Mouse (Mus musculus): ENCODE data around the gene S1pr5. TPM values are rescaled to one million over a fixed set of nuclear protein-coding genes. Genes with fewer than 3 reads are reported as not detected.
A peak's percentile ranks its signal among the peaks of the same experiment; 100 is the strongest.

Gene S1pr5
- polyA plus RNA-seq, 1 experiment from 2014 or later = 0.18 TPM

DNA sequence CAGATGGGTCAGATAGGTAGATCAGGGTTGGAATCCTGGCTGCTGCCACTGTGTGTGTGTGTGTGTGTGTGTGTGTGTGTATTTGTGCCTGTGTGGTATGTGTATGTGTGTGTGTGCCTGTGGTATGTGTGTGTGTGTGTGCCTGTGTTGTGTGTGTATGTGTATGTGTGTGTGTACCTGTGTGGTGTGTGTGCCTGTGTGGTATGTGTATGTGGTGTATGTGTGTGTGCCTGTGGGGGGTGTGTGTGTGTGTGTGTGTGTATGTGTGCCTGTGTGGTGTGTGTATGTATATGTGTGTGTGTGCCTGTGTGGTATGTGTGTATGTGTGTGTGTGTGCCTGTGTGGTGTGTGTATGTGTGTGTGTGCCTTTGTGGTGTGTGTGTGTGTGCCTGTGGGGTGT is 6.4 kb upstream of the S1pr5 start:
- no peak overlapping the region for H3K4me3 ChIP-seq (ENCODE audit: control insufficient read depth in 1 of 2, insufficient read depth in 1 of 2, low read depth in 1 of 2, low read length in 2 of 2)
- no peaks in the 10 kb centered on the region for H3K9me3 ChIP-seq (ENCODE audit: control insufficient read depth, low read length)
- no peak overlapping the region for H3K9ac ChIP-seq (ENCODE audit: low read length)
- 0 out of 4 replicates have a peak, but pooled peaks cover 0 to 4% of the 10 kb centered on the region in 2 experiments for H3K4me1 ChIP-seq (ENCODE audit: control insufficient read depth in 2 of 2, insufficient read depth in 2 of 2, low read length in 2 of 2)
- H3K27ac ChIP-seq (replicated peaks in 1 of 2; ENCODE audit: control insufficient read depth in 1 of 2, insufficient read depth in 1 of 2, low read depth in 2 of 2, low read length in 2 of 2) = no peak overlapping the region
- no peak overlapping the region for H3K4me2 ChIP-seq (ENCODE audit: low read length)
- ATAC-seq (ENCODE audit: insufficient number of reproducible peaks, insufficient read depth, low FRiP score, low read depth) = no peak
- H3K36me3 ChIP-seq (ENCODE audit: control insufficient read depth, insufficient read depth, low read length) = no peaks in the 10 kb centered on the region
- H3K27me3 ChIP-seq (ENCODE audit: control insufficient read depth, insufficient read depth, low read length) = peaks cover 22% of the 10 kb centered on the region

DNA sequence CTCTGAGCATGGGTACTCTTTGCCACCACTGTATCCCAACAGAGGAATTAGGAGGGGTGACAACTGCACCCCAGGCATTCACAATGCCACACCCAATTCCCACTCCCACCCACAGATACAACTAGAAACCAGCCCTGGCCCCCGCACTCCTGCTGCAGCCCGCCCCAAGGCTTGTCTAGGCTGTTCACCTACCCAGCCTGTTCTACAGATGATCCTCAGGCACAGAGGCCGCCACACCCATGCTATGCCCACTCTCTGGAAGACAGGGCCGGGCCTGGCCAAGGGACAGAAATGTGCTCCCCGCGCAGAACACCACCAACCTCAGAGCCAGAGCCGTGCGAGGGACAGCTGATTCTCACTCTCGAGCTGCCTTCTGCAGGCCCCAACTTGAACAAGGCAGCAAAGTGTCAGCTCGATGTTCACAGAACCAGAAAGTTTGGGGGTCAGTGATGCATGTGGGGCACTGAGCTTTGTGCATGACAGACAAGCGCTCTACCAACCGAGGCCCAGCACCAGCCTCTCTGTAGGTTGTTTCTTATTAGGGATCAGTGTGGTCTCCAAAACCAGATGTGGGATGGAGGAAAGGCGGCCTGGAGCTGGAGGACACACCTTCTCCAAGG is 3.0 kb upstream of the S1pr5 start:
- Histone ChIP-seq H3K36me3 (ENCODE audit: control insufficient read depth, insufficient read depth, low read length) (no peaks in the 10 kb centered on the region), H3K27ac (replicated peaks in 1 of 2; ENCODE audit: control insufficient read depth in 1 of 2, insufficient read depth in 1 of 2, low read depth in 2 of 2, low read length in 2 of 2) (no peak overlapping the region), H3K4me1 (ENCODE audit: control insufficient read depth in 2 of 2, insufficient read depth in 2 of 2, low read length in 2 of 2) (0 out of 4 replicates have a peak, but pooled peaks cover 0 to 10% of the 10 kb centered on the region in 2 experiments), H3K27me3 (ENCODE audit: control insufficient read depth, insufficient read depth, low read length) (peaks cover 52% of the 10 kb centered on the region), H3K9ac (ENCODE audit: low read length) (no peak overlapping the region), H3K9me3 (ENCODE audit: control insufficient read depth, low read length) (no peaks in the 10 kb centered on the region), H3K4me3 (ENCODE audit: control insufficient read depth in 1 of 2, insufficient read depth in 1 of 2, low read depth in 1 of 2, low read length in 2 of 2) (no peak overlapping the region), H3K4me2 (ENCODE audit: low read length) (no peak overlapping the region)
- ATAC-seq (ENCODE audit: insufficient number of reproducible peaks, insufficient read depth, low FRiP score, low read depth) = no peak
- WGBS = 58% methylated on average over 13 of the region's 13 CpGs

DNA sequence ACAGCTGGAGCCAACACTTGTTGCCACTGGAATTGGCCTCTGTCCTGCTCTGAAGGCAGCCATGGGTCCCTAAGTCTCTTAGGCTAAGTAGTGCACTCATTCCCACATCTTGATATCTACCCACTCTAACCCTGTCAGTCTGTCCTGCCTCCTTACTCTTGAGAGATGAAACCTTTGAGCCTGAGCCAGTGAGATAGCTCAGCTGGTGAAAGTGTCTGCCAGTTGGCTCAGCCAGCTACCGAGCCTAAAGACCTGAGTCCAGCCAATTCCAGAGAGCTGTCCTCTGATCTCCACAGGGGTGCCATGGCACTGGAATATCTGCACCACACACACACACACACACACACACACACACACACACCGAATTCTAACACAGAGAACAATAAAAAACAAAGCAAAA is 2.3 kb upstream of the S1pr5 start:
- ATAC-seq (ENCODE audit: insufficient number of reproducible peaks, insufficient read depth, low FRiP score, low read depth) = no peak
- Histone ChIP-seq H3K9me3 (ENCODE audit: control insufficient read depth, low read length) (no peaks in the 10 kb centered on the region), H3K4me1 (ENCODE audit: control insufficient read depth in 2 of 2, insufficient read depth in 2 of 2, low read length in 2 of 2) (0 out of 4 replicates have a peak, but pooled peaks cover 0 to 10% of the 10 kb centered on the region in 2 experiments), H3K36me3 (ENCODE audit: control insufficient read depth, insufficient read depth, low read length) (no peaks in the 10 kb centered on the region), H3K4me3 (ENCODE audit: control insufficient read depth in 1 of 2, insufficient read depth in 1 of 2, low read depth in 1 of 2, low read length in 2 of 2) (no peak overlapping the region), H3K4me2 (ENCODE audit: low read length) (no peak overlapping the region), H3K27ac (replicated peaks in 1 of 2; ENCODE audit: control insufficient read depth in 1 of 2, insufficient read depth in 1 of 2, low read depth in 2 of 2, low read length in 2 of 2) (no peak overlapping the region), H3K9ac (ENCODE audit: low read length) (no peak overlapping the region), H3K27me3 (ENCODE audit: control insufficient read depth, insufficient read depth, low read length) (peaks cover 59% of the 10 kb centered on the region)
- 42% methylated on average over 2 of the region's 2 CpGs for whole genome bisulfite sequencing

DNA sequence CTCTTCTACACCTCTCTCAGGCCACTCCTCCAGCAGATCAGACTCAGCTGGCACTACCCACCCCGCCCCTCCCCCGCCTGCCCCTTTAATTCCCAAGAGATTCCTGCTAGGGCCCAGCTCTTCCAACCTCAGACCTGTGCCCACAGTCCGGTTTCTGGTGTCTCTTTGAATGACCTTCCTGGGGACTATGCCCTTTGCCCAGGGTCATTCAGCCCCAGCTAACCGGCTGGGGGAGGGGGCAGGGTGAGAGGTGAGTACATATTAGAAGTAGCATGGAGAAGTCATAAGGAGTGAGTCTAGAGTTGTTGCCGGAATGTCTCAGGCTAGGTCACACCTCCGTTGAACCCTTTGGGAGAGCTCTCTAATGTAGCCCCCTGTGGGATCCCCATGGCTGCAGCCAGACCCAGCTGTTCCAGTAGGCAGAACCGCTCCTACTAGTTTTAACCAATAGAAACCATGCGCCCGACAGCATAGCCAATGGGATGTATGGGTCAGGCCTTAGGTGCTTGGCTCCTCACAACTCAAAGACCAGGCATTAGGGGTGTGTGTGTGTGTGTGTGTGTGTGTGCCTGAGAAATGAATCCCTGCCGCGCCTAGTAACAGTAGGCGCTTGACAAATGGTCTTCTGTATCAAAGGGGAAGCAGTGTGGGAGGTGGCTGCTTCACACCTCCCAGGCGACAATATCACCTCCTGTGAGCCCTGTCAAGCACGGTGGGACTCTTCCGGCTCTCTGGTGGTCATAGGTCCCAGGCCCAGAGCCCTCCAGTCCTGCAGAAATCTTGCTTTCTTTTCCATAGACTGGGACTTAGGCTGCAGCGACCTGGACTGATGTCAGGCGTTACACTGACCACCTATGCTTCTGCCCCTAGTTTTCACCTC is 1.6 kb upstream of the S1pr5 start:
- 0 out of 2 replicates have a peak, but pooled peaks have one; percentile 33 for ATAC-seq (ENCODE audit: insufficient number of reproducible peaks, insufficient read depth, low FRiP score, low read depth)
- Histone ChIP-seq H3K27me3 (ENCODE audit: control insufficient read depth, insufficient read depth, low read length) (peaks cover 66% of the 10 kb centered on the region), H3K4me1 (ENCODE audit: control insufficient read depth in 2 of 2, insufficient read depth in 2 of 2, low read length in 2 of 2) (0 out of 4 replicates have a peak, but pooled peaks cover 0 to 12% of the 10 kb centered on the region in 2 experiments), H3K9me3 (ENCODE audit: control insufficient read depth, low read length) (no peaks in the 10 kb centered on the region), H3K4me2 (ENCODE audit: low read length) (no peak overlapping the region), H3K4me3 (ENCODE audit: control insufficient read depth in 1 of 2, insufficient read depth in 1 of 2, low read depth in 1 of 2, low read length in 2 of 2) (no peak overlapping the region), H3K36me3 (ENCODE audit: control insufficient read depth, insufficient read depth, low read length) (no peaks in the 10 kb centered on the region), H3K27ac (replicated peaks in 1 of 2; ENCODE audit: control insufficient read depth in 1 of 2, insufficient read depth in 1 of 2, low read depth in 2 of 2, low read length in 2 of 2) (no peak overlapping the region), H3K9ac (ENCODE audit: low read length) (no peak overlapping the region)
- WGBS = 19% methylated on average over 17 of the region's 17 CpGs

DNA sequence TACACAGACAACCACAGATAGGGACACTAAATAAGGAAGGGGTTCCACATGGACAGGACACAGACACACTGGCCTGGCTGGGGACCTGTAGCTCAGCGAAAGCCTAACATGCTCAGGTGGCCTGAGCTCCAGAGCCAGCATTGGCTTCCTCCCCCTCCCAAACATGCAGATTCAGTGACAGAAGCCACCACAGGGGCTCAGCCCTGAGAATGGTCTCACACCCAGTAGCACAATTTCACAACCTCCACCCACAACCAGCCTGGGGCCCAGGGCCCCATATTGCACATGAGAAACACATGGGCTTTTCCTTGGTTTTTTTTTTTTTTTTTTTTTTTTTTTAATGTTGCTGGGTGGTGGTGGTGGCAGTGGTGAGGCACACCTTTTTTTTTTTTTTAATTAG is 1.9 kb downstream of the S1pr5 start:
- Histone ChIP-seq H3K4me3 (ENCODE audit: control insufficient read depth in 1 of 2, insufficient read depth in 1 of 2, low read depth in 1 of 2, low read length in 2 of 2) (no peak overlapping the region), H3K27ac (replicated peaks in 1 of 2; ENCODE audit: control insufficient read depth in 1 of 2, insufficient read depth in 1 of 2, low read depth in 2 of 2, low read length in 2 of 2) (no peak overlapping the region), H3K36me3 (ENCODE audit: control insufficient read depth, insufficient read depth, low read length) (no peaks in the 10 kb centered on the region), H3K4me1 (ENCODE audit: control insufficient read depth in 2 of 2, insufficient read depth in 2 of 2, low read length in 2 of 2) (peaks cover 0 to 19% of the 10 kb centered on the region in 2 experiments; a peak in 2 of 4 replicates), H3K27me3 (ENCODE audit: control insufficient read depth, insufficient read depth, low read length) (peaks cover 82% of the 10 kb centered on the region), H3K9me3 (ENCODE audit: control insufficient read depth, low read length) (0 out of 2 replicates have a peak, but pooled peaks cover 2% of the 10 kb centered on the region), H3K4me2 (ENCODE audit: low read length) (no peak overlapping the region), H3K9ac (ENCODE audit: low read length) (no peak overlapping the region)
- 90% methylated on average over 1 of the region's 1 CpGs for WGBS
- ATAC-seq (ENCODE audit: insufficient number of reproducible peaks, insufficient read depth, low FRiP score, low read depth) = no peak

DNA sequence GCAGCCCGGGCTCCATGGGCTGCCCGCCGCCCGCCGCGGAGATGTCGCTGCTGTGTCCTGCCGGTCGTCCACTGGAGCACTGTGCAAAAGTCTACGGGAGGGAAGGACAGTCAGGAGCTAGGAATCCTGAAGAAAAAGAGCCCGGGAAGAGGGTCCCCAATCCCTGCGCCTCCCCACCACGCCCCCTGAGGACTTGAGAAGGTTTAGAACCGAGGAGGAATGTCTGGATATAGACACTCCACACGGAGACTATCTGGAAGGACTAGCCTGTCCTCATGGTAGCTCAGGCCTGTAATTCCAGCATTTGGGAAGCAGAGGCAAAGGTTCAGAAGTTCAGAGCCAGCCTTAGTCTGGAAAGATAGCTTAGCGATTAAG is 3.1 kb downstream of the S1pr5 start:
- H3K36me3 ChIP-seq (ENCODE audit: control insufficient read depth, insufficient read depth, low read length) = no peaks in the 10 kb centered on the region
- peak overlapping the region; percentile 39 to 52 for H3K4me3 ChIP-seq (ENCODE audit: control insufficient read depth in 1 of 2, insufficient read depth in 1 of 2, low read depth in 1 of 2, low read length in 2 of 2)
- 0 out of 2 replicates have a peak, but pooled peaks cover 2% of the 10 kb centered on the region for H3K9me3 ChIP-seq (ENCODE audit: control insufficient read depth, low read length)
- H3K27ac ChIP-seq (replicated peaks in 1 of 2; ENCODE audit: control insufficient read depth in 1 of 2, insufficient read depth in 1 of 2, low read depth in 2 of 2, low read length in 2 of 2) = no peak overlapping the region
- H3K9ac ChIP-seq (ENCODE audit: low read length) = peak overlapping the region; percentile 58
- peak; percentile 5; the same call in 1 of the 2 replicates for ATAC-seq (ENCODE audit: insufficient number of reproducible peaks, insufficient read depth, low FRiP score, low read depth)
- H3K4me2 ChIP-seq (ENCODE audit: low read length) = peak overlapping the region; percentile 95
- WGBS = 2% methylated on average over 16 of the region's 16 CpGs
- H3K4me1 ChIP-seq (ENCODE audit: control insufficient read depth in 2 of 2, insufficient read depth in 2 of 2, low read length in 2 of 2) = peaks cover 0 to 18% of the 10 kb centered on the region in 2 experiments; a peak in 2 of 4 replicates
- H3K27me3 ChIP-seq (ENCODE audit: control insufficient read depth, insufficient read depth, low read length) = peaks cover 70% of the 10 kb centered on the region

DNA sequence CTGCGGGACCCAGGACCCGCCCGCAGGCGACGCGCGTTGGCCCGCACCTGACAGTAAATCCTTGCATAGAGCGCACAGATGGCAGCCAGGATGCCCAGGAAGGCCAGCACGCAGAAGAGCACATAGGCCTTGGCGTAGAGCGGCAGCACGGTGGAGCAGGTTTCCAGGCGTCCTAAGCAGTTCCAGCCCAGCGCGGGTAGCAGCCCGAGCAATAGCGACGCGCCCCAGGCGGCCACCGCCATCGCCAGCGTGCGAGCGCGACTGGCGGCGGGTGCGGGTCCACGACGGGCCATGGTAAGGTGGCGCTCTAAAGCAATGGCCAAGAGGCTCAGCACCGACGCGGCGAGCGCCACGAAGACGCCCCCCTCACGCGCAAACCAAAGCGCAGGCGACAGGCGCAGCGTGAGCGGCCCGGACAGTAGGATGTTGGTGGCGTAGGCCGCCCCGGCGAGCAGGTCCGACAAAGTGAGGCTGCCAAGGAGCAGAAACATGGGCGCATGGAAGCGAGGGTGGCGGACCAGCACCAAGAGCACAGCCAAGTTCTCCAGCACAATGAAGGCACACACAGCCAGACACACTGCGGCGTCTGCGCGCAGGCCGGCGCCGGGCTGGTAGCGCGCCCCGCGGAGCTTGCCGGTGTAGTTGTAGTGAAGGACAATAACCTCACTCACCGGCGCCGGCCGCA is 3.7 kb downstream of the S1pr5 start:
- Histone ChIP-seq H3K9me3 (ENCODE audit: control insufficient read depth, low read length) (0 out of 2 replicates have a peak, but pooled peaks cover 2% of the 10 kb centered on the region), H3K27me3 (ENCODE audit: control insufficient read depth, insufficient read depth, low read length) (peaks cover 65% of the 10 kb centered on the region), H3K4me1 (ENCODE audit: control insufficient read depth in 2 of 2, insufficient read depth in 2 of 2, low read length in 2 of 2) (peaks cover 1 to 15% of the 10 kb centered on the region in 2 experiments; a peak in 2 of 4 replicates), H3K27ac (replicated peaks in 1 of 2; ENCODE audit: control insufficient read depth in 1 of 2, insufficient read depth in 1 of 2, low read depth in 2 of 2, low read length in 2 of 2) (no peak overlapping the region), H3K4me2 (ENCODE audit: low read length) (peak overlapping the region; percentile 95), H3K36me3 (ENCODE audit: control insufficient read depth, insufficient read depth, low read length) (no peaks in the 10 kb centered on the region), H3K4me3 (ENCODE audit: control insufficient read depth in 1 of 2, insufficient read depth in 1 of 2, low read depth in 1 of 2, low read length in 2 of 2) (peak overlapping the region; percentile 39 to 52), H3K9ac (ENCODE audit: low read length) (peak overlapping the region; percentile 58)
- whole genome bisulfite sequencing = under 1% methylated on average over 72 of the region's 72 CpGs
- peak; percentile 37; the same call in 1 of the 2 replicates for ATAC-seq (ENCODE audit: insufficient number of reproducible peaks, insufficient read depth, low FRiP score, low read depth)

All from heart, embryonic 14.5 days (tissue).